Mouse (Mus musculus): ENCODE results near the gene Tmem141. TPM values are rescaled to one million over a fixed set of nuclear protein-coding genes. Genes with fewer than 3 reads are reported as not detected.
A peak's percentile ranks its signal among the peaks of the same experiment; 100 is the strongest.

Tmem141 gene
- polyA plus RNA-seq, 1 experiment from 2014 or later, result 17.6 TPM

GRCm38 (mm10) chr2:25598749-25599148 is 23.1 kb downstream of the Tmem141 start:
- WGBS, result 100% methylated on average over 1 of the region's 1 CpGs
- H3K4me1 ChIP-seq (replicated peaks; ENCODE audit: control insufficient read depth, insufficient read depth, low read length), result no peaks in the 10 kb centered on the region
- peaks cover 18% of the 10 kb centered on the region; the same call in 1 of the 2 replicates for H3K36me3 ChIP-seq (ENCODE audit: control insufficient read depth, insufficient read depth, low read length)
- no peak overlapping the region for H3K4me3 ChIP-seq (ENCODE audit: low read depth, low read length)
- no peak overlapping the region for H3K4me2 ChIP-seq (replicated peaks; ENCODE audit: low read depth, low read length)
- DNase-seq (ENCODE audit: low spot score) (no peak), ATAC-seq (ENCODE audit: low FRiP score) (no peak)
- no peaks in the 10 kb centered on the region for H3K27me3 ChIP-seq (ENCODE audit: control insufficient read depth, insufficient read depth, low read length)
- no peaks in the 10 kb centered on the region for H3K9me3 ChIP-seq (ENCODE audit: control insufficient read depth, low read length)
- no peak overlapping the region for H3K27ac ChIP-seq (ENCODE audit: low read depth, low read length)
- no peak overlapping the region for H3K9ac ChIP-seq (ENCODE audit: low read depth, low read length)

GRCm38 (mm10) chr2:25596765-25597510 is 24.9 kb downstream of the Tmem141 start:
- Histone ChIP-seq H3K36me3 (ENCODE audit: control insufficient read depth, insufficient read depth, low read length) (peaks cover 24% of the 10 kb centered on the region), H3K4me3 (ENCODE audit: low read depth, low read length) (no peak overlapping the region), H3K4me1 (replicated peaks; ENCODE audit: control insufficient read depth, insufficient read depth, low read length) (no peaks in the 10 kb centered on the region), H3K9me3 (ENCODE audit: control insufficient read depth, low read length) (no peaks in the 10 kb centered on the region), H3K4me2 (replicated peaks; ENCODE audit: low read depth, low read length) (no peak overlapping the region), H3K27ac (ENCODE audit: low read depth, low read length) (no peak overlapping the region), H3K27me3 (ENCODE audit: control insufficient read depth, insufficient read depth, low read length) (no peaks in the 10 kb centered on the region), H3K9ac (ENCODE audit: low read depth, low read length) (no peak overlapping the region)
- ATAC-seq (ENCODE audit: low FRiP score), result no peak
- DNase-seq (ENCODE audit: low spot score), result no peak
- WGBS, result 98% methylated on average over 5 of the region's 5 CpGs

- Histone ChIP-seq H3K27me3 (ENCODE audit: control insufficient read depth, insufficient read depth, low read length) (no peaks in the 10 kb centered on the region), H3K27ac (ENCODE audit: low read depth, low read length) (no peak overlapping the region), H3K4me1 (replicated peaks; ENCODE audit: control insufficient read depth, insufficient read depth, low read length) (no peaks in the 10 kb centered on the region), H3K4me3 (ENCODE audit: low read depth, low read length) (no peak overlapping the region), H3K4me2 (replicated peaks; ENCODE audit: low read depth, low read length) (no peak overlapping the region), H3K36me3 (ENCODE audit: control insufficient read depth, insufficient read depth, low read length) (peaks cover 13% of the 10 kb centered on the region), H3K9me3 (ENCODE audit: control insufficient read depth, low read length) (no peaks in the 10 kb centered on the region), H3K9ac (ENCODE audit: low read depth, low read length) (no peak overlapping the region)
- no peak for ATAC-seq (ENCODE audit: low FRiP score)
- peak; percentile 14 for DNase-seq (ENCODE audit: low spot score)
- 92% methylated on average over 2 of the region's 2 CpGs for WGBS
Observed at GRCm38 (mm10) chr2:25591863-25592262, 29.9 kb downstream of the Tmem141 start.

GRCm38 (mm10) chr2:25588227-25588907 is 33.4 kb downstream of the Tmem141 start:
- no peak overlapping the region for H3K4me2 ChIP-seq (replicated peaks; ENCODE audit: low read depth, low read length)
- H3K36me3 ChIP-seq (ENCODE audit: control insufficient read depth, insufficient read depth, low read length), result peaks cover 6% of the 10 kb centered on the region; the same call in 1 of the 2 replicates
- no peak overlapping the region for H3K9ac ChIP-seq (ENCODE audit: low read depth, low read length)

GRCm38 (mm10) chr2:25587290-25587689 is 34.5 kb downstream of the Tmem141 start:
- H3K4me1 ChIP-seq (replicated peaks; ENCODE audit: control insufficient read depth, insufficient read depth, low read length), result no peaks in the 10 kb centered on the region; the same call in 1 of the 2 replicates
- no peak overlapping the region for H3K9ac ChIP-seq (ENCODE audit: low read depth, low read length)
- DNase-seq (ENCODE audit: low spot score) (no peak), ATAC-seq (ENCODE audit: low FRiP score) (no peak)
- no peak overlapping the region for H3K4me2 ChIP-seq (replicated peaks; ENCODE audit: low read depth, low read length)
- H3K27me3 ChIP-seq (ENCODE audit: control insufficient read depth, insufficient read depth, low read length), result no peaks in the 10 kb centered on the region
- WGBS, result 92% methylated on average over 8 of the region's 8 CpGs
- H3K9me3 ChIP-seq (ENCODE audit: control insufficient read depth, low read length), result no peaks in the 10 kb centered on the region
- 0 out of 2 replicates have a peak, but pooled peaks cover 6% of the 10 kb centered on the region for H3K36me3 ChIP-seq (ENCODE audit: control insufficient read depth, insufficient read depth, low read length)
- H3K27ac ChIP-seq (ENCODE audit: low read depth, low read length), result no peak overlapping the region
- H3K4me3 ChIP-seq (ENCODE audit: low read depth, low read length), result no peak overlapping the region

More at GRCm38 (mm10) chr2:25588227-25588907, 33.4 kb downstream of the Tmem141 start:
- H3K27ac ChIP-seq (ENCODE audit: low read depth, low read length), result no peak overlapping the region
- no peaks in the 10 kb centered on the region for H3K27me3 ChIP-seq (ENCODE audit: control insufficient read depth, insufficient read depth, low read length)
- DNase-seq (ENCODE audit: low spot score), result no peak
- WGBS, result 93% methylated on average over 8 of the region's 8 CpGs
- no peaks in the 10 kb centered on the region for H3K9me3 ChIP-seq (ENCODE audit: control insufficient read depth, low read length)
- no peaks in the 10 kb centered on the region for H3K4me1 ChIP-seq (replicated peaks; ENCODE audit: control insufficient read depth, insufficient read depth, low read length)
- no peak for ATAC-seq (ENCODE audit: low FRiP score)
- H3K4me3 ChIP-seq (ENCODE audit: low read depth, low read length), result no peak overlapping the region

GRCm38 (mm10) chr2:25585601-25586000 is 36.2 kb downstream of the Tmem141 start:
- H3K4me2 ChIP-seq (replicated peaks; ENCODE audit: low read depth, low read length), result no peak overlapping the region
- H3K27me3 ChIP-seq (ENCODE audit: control insufficient read depth, insufficient read depth, low read length), result peaks cover 6% of the 10 kb centered on the region
- H3K9ac ChIP-seq (ENCODE audit: low read depth, low read length), result no peak overlapping the region
- H3K4me1 ChIP-seq (replicated peaks; ENCODE audit: control insufficient read depth, insufficient read depth, low read length), result peaks cover 3% of the 10 kb centered on the region; the same call in 1 of the 2 replicates
- ATAC-seq (ENCODE audit: low FRiP score) (no peak), DNase-seq (ENCODE audit: low spot score) (no peak)
- no peak overlapping the region for H3K27ac ChIP-seq (ENCODE audit: low read depth, low read length)
- no peak overlapping the region for H3K4me3 ChIP-seq (ENCODE audit: low read depth, low read length)
- H3K36me3 ChIP-seq (ENCODE audit: control insufficient read depth, insufficient read depth, low read length), result no peaks in the 10 kb centered on the region
- 93% methylated on average over 3 of the region's 3 CpGs for WGBS
- no peaks in the 10 kb centered on the region for H3K9me3 ChIP-seq (ENCODE audit: control insufficient read depth, low read length)

- Histone ChIP-seq H3K27ac (ENCODE audit: low read depth, low read length) (no peak overlapping the region), H3K9ac (ENCODE audit: low read depth, low read length) (no peak overlapping the region), H3K9me3 (ENCODE audit: control insufficient read depth, low read length) (no peaks in the 10 kb centered on the region), H3K4me1 (replicated peaks; ENCODE audit: control insufficient read depth, insufficient read depth, low read length) (peaks cover 3% of the 10 kb centered on the region; the same call in 1 of the 2 replicates), H3K4me2 (replicated peaks; ENCODE audit: low read depth, low read length) (no peak overlapping the region), H3K4me3 (ENCODE audit: low read depth, low read length) (no peak overlapping the region), H3K27me3 (ENCODE audit: control insufficient read depth, insufficient read depth, low read length) (peaks cover 13% of the 10 kb centered on the region), H3K36me3 (ENCODE audit: control insufficient read depth, insufficient read depth, low read length) (no peaks in the 10 kb centered on the region)
- DNase-seq (ENCODE audit: low spot score), result no peak
- 90% methylated on average over 4 of the region's 4 CpGs for WGBS
- no peak for ATAC-seq (ENCODE audit: low FRiP score)
Observed at GRCm38 (mm10) chr2:25584856-25585255, 36.9 kb downstream of the Tmem141 start.

GRCm38 (mm10) chr2:25584152-25584551 is 37.7 kb downstream of the Tmem141 start:
- H3K9me3 ChIP-seq (ENCODE audit: control insufficient read depth, low read length), result no peaks in the 10 kb centered on the region
- DNase-seq (ENCODE audit: low spot score) (no peak), ATAC-seq (ENCODE audit: low FRiP score) (no peak)
- H3K9ac ChIP-seq (ENCODE audit: low read depth, low read length), result no peak overlapping the region
- H3K27me3 ChIP-seq (ENCODE audit: control insufficient read depth, insufficient read depth, low read length), result peaks cover 20% of the 10 kb centered on the region
- no peak overlapping the region for H3K4me2 ChIP-seq (replicated peaks; ENCODE audit: low read depth, low read length)
- no peak overlapping the region for H3K27ac ChIP-seq (ENCODE audit: low read depth, low read length)
- H3K4me1 ChIP-seq (replicated peaks; ENCODE audit: control insufficient read depth, insufficient read depth, low read length), result peaks cover 3% of the 10 kb centered on the region
- H3K36me3 ChIP-seq (ENCODE audit: control insufficient read depth, insufficient read depth, low read length), result no peaks in the 10 kb centered on the region
- WGBS, result 98% methylated on average over 3 of the region's 3 CpGs
- H3K4me3 ChIP-seq (ENCODE audit: low read depth, low read length), result no peak overlapping the region
